Mouse (Mus musculus) layer of hippocampus, adult 9-11 months (tissue): Measurements from ENCODE around the gene Ropn1l.

ENCODE experiments used
- DNase-seq: peaks from one replicate; pipeline ENCODE4 v3.0.0; 2022

The Ropn1l gene

GRCm38 (mm10) chr15:31404346-31404745, 49.2 kb downstream of the Ropn1l start:
- no peak for DNase-seq

- DNase-seq: no peak
Observed at GRCm38 (mm10) chr15:31402200-31402892, 51.2 kb downstream of the Ropn1l start.

GRCm38 (mm10) chr15:31400974-31401373, 52.6 kb downstream of the Ropn1l start:
- DNase-seq: no peak

- peak; percentile 57 for DNase-seq
Observed at GRCm38 (mm10) chr15:31398769-31399168, 54.8 kb downstream of the Ropn1l start.

GRCm38 (mm10) chr15:31397379-31397778, 56.2 kb downstream of the Ropn1l start:
- DNase-seq: no peak

GRCm38 (mm10) chr15:31396755-31397154, 56.8 kb downstream of the Ropn1l start:
- DNase-seq: no peak

GRCm38 (mm10) chr15:31395986-31396385, 57.6 kb downstream of the Ropn1l start:
- DNase-seq: no peak

GRCm38 (mm10) chr15:31393402-31393801, 60.1 kb downstream of the Ropn1l start:
- peak; percentile 86 for DNase-seq

GRCm38 (mm10) chr15:31392705-31393104, 60.8 kb downstream of the Ropn1l start:
- DNase-seq: peak; percentile 63

GRCm38 (mm10) chr15:31392135-31392534, 61.4 kb downstream of the Ropn1l start:
- DNase-seq: no peak
